Mouse (Mus musculus) ES-Bruce4 (cell line): ENCODE results near the gene Ube2cbp.

Experiments
- CTCF ChIP-seq: IDR thresholded peaks from one replicate; pipeline ENCODE4 v1.8.1; 2011; ENCODE audit warnings: low read depth, low read length
- POLR2A ChIP-seq: IDR thresholded peaks from one replicate; pipeline ENCODE4 v1.8.1; 2011; ENCODE audit warnings: low read length; ENCODE audit not compliant: insufficient read depth

DNA sequence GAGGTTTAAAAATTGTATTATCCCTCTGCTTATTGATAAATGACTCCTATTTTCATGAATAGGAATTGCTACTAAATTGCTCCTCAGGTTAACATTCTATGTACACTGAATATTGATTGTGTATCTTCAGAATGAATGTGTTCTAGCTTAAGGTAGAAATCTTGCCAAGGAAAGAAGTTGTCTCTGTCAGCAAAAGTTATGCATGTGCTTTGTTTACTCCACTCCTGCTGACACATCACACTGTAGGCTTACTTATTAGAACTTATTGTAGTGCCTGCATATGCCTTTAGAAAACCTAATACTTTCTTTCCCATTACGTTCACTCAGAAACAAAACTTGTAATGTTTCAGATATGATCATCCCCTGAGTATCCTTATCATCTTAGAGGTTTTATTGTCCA, 17.5 kb upstream of the Ube2cbp start:
- TF ChIP-seq POLR2A, result no peak
- no peak for TF ChIP-seq CTCF
